Mouse (Mus musculus) layer of hippocampus, postnatal 14 days (tissue): ENCODE measurements around the gene Plekha1. TPM values are rescaled to one million over a fixed set of nuclear protein-coding genes. Genes with fewer than 3 reads are reported as not detected.

Experiments used
- DNase-seq, 2 experiments: peaks; one replicate each; pipeline ENCODE4 v3.0.0; 2021 to 2022; ENCODE audit warnings: low spot score in 2 of 2, mixed read lengths in 1 of 2
- total RNA-seq, 2 experiments: library from RNA; stranded (reverse); gene quantifications; 2 replicates each; pipeline ENCODE4 v1.2.3; 2021

Plekha1 gene
- total RNA-seq, 2 experiments from 2014 or later, result 103 to 121 TPM

GRCm38 (mm10) chr7:130857973-130858372 is 7.6 kb upstream of the Plekha1 start:
- no peak for DNase-seq

- no peak for DNase-seq
Measured at GRCm38 (mm10) chr7:130859926-130860325, 5.6 kb upstream of the Plekha1 start.

GRCm38 (mm10) chr7:130860721-130861142 is 4.8 kb upstream of the Plekha1 start:
- DNase-seq, result no peak

- peak in 1 of 2 experiments; percentile 55 for DNase-seq
Measured at GRCm38 (mm10) chr7:130862501-130862900, 3.1 kb upstream of the Plekha1 start.

- DNase-seq, result no peak
Measured at GRCm38 (mm10) chr7:130864711-130865110, 845 bp upstream of the Plekha1 start.

GRCm38 (mm10) chr7:130866640-130867039 is 1.1 kb downstream of the Plekha1 start:
- DNase-seq, result no peak

GRCm38 (mm10) chr7:130867256-130867655 is 1.7 kb downstream of the Plekha1 start:
- no peak for DNase-seq

GRCm38 (mm10) chr7:130884161-130884560 is 18.6 kb downstream of the Plekha1 start:
- DNase-seq, result no peak

- DNase-seq, result no peak
Measured at GRCm38 (mm10) chr7:130886246-130886645, 20.7 kb downstream of the Plekha1 start.

- peak in 1 of 2 experiments; percentile 20 for DNase-seq
Measured at GRCm38 (mm10) chr7:130887946-130888345, 22.4 kb downstream of the Plekha1 start.

GRCm38 (mm10) chr7:130890871-130891270 is 25.3 kb downstream of the Plekha1 start:
- DNase-seq, result no peak

- peak in 1 of 2 experiments; percentile 58 for DNase-seq
Measured at GRCm38 (mm10) chr7:130892973-130893372, 27.4 kb downstream of the Plekha1 start.

- no peak for DNase-seq
Measured at GRCm38 (mm10) chr7:130894931-130895617, 29.5 kb downstream of the Plekha1 start.

- no peak for DNase-seq
Measured at GRCm38 (mm10) chr7:130895618-130895945, 30.0 kb downstream of the Plekha1 start.

GRCm38 (mm10) chr7:130896064-130896463 is 30.5 kb downstream of the Plekha1 start:
- DNase-seq, result no peak

GRCm38 (mm10) chr7:130897201-130897600 is 31.6 kb downstream of the Plekha1 start:
- no peak for DNase-seq

GRCm38 (mm10) chr7:130898373-130898772 is 32.8 kb downstream of the Plekha1 start:
- no peak for DNase-seq

GRCm38 (mm10) chr7:130900233-130900848 is 34.8 kb downstream of the Plekha1 start:
- DNase-seq, result no peak

GRCm38 (mm10) chr7:130902929-130903328 is 37.4 kb downstream of the Plekha1 start:
- DNase-seq, result no peak

- no peak for DNase-seq
Measured at GRCm38 (mm10) chr7:130903505-130904074, 38.0 kb downstream of the Plekha1 start.

GRCm38 (mm10) chr7:130904571-130905365 is 39.2 kb downstream of the Plekha1 start:
- DNase-seq, result no peak

- no peak for DNase-seq
Measured at GRCm38 (mm10) chr7:130910841-130911240, 45.3 kb downstream of the Plekha1 start.
